Mouse (Mus musculus): ENCODE data around the gene Upk2. TPM values are rescaled to one million over a fixed set of nuclear protein-coding genes. Genes with fewer than 3 reads are reported as not detected.
A peak's percentile ranks its signal among the peaks of the same experiment; 100 is the strongest.

Gene Upk2
- polyA plus RNA-seq, 1 experiment from 2014 or later, result 0.14 TPM

GRCm38 (mm10) chr9:44485105-44485515, 30.3 kb upstream of the Upk2 start:
- Histone ChIP-seq H3K27ac (ENCODE audit: low read depth, low read length) (no peak overlapping the region), H3K9me3 (replicated peaks; ENCODE audit: control insufficient read depth, low read length) (no peaks in the 10 kb centered on the region), H3K4me2 (peak overlapping the region; percentile 84), H3K9ac (ENCODE audit: low read depth, low read length) (0 out of 2 replicates have a peak overlapping the region, but pooled peaks have one; percentile 1), H3K4me1 (ENCODE audit: control insufficient read depth, insufficient read depth, low read length) (peaks cover 63% of the 10 kb centered on the region), H3K4me3 (ENCODE audit: low read depth, low read length) (peak overlapping the region; percentile 79), H3K27me3 (ENCODE audit: control insufficient read depth, insufficient read depth, low read length) (no peaks in the 10 kb centered on the region), H3K36me3 (ENCODE audit: control insufficient read depth, insufficient read depth, low read length) (no peaks in the 10 kb centered on the region)
- ATAC-seq (replicated peaks; ENCODE audit: insufficient number of reproducible peaks, low FRiP score, low TSS enrichment), result no peak
- WGBS (ENCODE audit: insufficient replicate concordance), result 24% methylated on average over 6 of the region's 6 CpGs

DNA sequence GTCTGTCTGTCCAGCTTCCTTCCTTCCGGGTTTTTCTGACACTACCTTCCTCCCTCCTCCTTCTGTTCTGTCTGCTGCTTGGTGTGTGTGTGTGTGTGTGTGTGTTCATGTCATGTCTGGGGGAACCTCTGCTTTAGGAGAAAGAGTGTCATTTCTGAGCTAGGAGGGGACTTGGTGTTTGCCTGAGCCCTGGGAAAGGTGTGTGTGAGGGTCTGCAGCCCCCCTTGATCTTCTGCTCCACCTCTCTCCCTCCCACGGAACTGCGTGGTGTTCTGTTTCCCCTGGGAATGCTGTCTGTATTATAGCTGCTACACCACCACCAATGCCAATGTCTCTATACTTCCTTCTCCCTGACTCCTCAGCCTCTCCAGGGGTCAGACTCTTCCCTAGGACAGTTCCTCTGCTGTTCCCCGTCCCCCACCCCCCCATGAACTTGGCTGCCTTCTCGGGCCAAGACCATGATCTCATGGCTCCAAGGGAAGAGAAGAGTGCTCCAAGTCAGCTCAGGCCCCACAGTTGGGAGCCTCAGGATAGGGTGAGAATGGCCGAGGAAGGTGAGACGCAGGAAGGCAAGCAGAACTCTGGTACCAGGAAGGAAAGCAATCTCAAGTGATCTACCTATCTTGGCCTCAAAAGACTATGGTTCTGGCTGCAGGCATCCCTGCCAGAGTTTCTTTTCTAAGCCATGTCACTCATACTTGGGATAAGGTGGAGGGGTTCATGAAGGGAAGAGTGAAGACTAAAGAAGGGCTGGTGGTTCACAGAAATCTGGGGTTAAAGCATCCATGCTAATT, 29.7 kb upstream of the Upk2 start:
- H3K9ac ChIP-seq (ENCODE audit: low read depth, low read length), result peak overlapping the region; percentile 86
- no peaks in the 10 kb centered on the region for H3K9me3 ChIP-seq (replicated peaks; ENCODE audit: control insufficient read depth, low read length)
- no peaks in the 10 kb centered on the region for H3K36me3 ChIP-seq (ENCODE audit: control insufficient read depth, insufficient read depth, low read length)
- H3K4me3 ChIP-seq (ENCODE audit: low read depth, low read length), result peak overlapping the region; percentile 79
- whole genome bisulfite sequencing (ENCODE audit: insufficient replicate concordance), result 27% methylated on average over 7 of the region's 7 CpGs
- H3K27ac ChIP-seq (ENCODE audit: low read depth, low read length), result peak overlapping the region; percentile 36
- peak overlapping the region; percentile 84 for H3K4me2 ChIP-seq
- no peak for ATAC-seq (replicated peaks; ENCODE audit: insufficient number of reproducible peaks, low FRiP score, low TSS enrichment)
- H3K4me1 ChIP-seq (ENCODE audit: control insufficient read depth, insufficient read depth, low read length), result peaks cover 61% of the 10 kb centered on the region
- no peaks in the 10 kb centered on the region for H3K27me3 ChIP-seq (ENCODE audit: control insufficient read depth, insufficient read depth, low read length)

DNA sequence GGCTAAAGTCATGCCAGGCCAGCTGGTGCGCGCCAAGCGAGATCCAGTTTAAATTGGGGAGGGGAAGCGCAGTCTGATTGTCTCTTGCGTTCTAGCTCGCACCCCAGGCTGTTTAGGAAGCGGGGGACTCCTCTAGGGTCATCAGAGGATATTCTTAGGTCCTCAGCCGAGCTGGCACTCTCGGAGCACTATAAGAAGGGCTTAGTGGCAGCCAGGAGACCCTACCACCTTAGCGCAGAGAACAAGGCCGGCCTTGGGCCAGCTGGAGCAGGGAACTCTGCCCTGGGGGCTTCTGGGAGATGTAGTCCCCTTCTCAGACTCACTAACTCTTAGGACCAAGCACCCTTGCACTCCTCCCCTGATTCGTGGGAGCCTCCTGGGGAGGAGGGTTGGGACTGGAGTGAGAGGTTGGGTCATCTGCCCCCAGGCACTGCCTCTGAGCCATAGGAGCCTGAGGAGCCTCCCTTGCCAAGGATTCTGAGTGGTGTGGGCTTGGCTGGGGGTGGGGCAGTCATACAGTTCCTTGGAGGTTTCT, 28.8 kb upstream of the Upk2 start:
- no peaks in the 10 kb centered on the region for H3K36me3 ChIP-seq (ENCODE audit: control insufficient read depth, insufficient read depth, low read length)
- peak overlapping the region; percentile 84 for H3K4me2 ChIP-seq
- ATAC-seq (replicated peaks; ENCODE audit: insufficient number of reproducible peaks, low FRiP score, low TSS enrichment), result no peak
- no peaks in the 10 kb centered on the region for H3K27me3 ChIP-seq (ENCODE audit: control insufficient read depth, insufficient read depth, low read length)
- peak overlapping the region; percentile 86 for H3K9ac ChIP-seq (ENCODE audit: low read depth, low read length)
- no peaks in the 10 kb centered on the region for H3K9me3 ChIP-seq (replicated peaks; ENCODE audit: control insufficient read depth, low read length)
- peaks cover 52% of the 10 kb centered on the region for H3K4me1 ChIP-seq (ENCODE audit: control insufficient read depth, insufficient read depth, low read length)
- peak overlapping the region; percentile 91 for H3K27ac ChIP-seq (ENCODE audit: low read depth, low read length)
- under 1% methylated on average over 12 of the region's 12 CpGs for WGBS (ENCODE audit: insufficient replicate concordance)
- H3K4me3 ChIP-seq (ENCODE audit: low read depth, low read length), result peak overlapping the region; percentile 79

- peak overlapping the region; percentile 91 for H3K27ac ChIP-seq (ENCODE audit: low read depth, low read length)
- no peaks in the 10 kb centered on the region for H3K27me3 ChIP-seq (ENCODE audit: control insufficient read depth, insufficient read depth, low read length)
- peak overlapping the region; percentile 84 for H3K4me2 ChIP-seq
- no peaks in the 10 kb centered on the region for H3K9me3 ChIP-seq (replicated peaks; ENCODE audit: control insufficient read depth, low read length)
- H3K9ac ChIP-seq (ENCODE audit: low read depth, low read length), result peak overlapping the region; percentile 86
- H3K4me3 ChIP-seq (ENCODE audit: low read depth, low read length), result peak overlapping the region; percentile 79
- WGBS (ENCODE audit: insufficient replicate concordance), result 0% methylated on average over 38 of the region's 39 CpGs
- H3K4me1 ChIP-seq (ENCODE audit: control insufficient read depth, insufficient read depth, low read length), result peaks cover 47% of the 10 kb centered on the region
- H3K36me3 ChIP-seq (ENCODE audit: control insufficient read depth, insufficient read depth, low read length), result no peaks in the 10 kb centered on the region
- ATAC-seq (replicated peaks; ENCODE audit: insufficient number of reproducible peaks, low FRiP score, low TSS enrichment), result no peak
These were observed 28.3 kb upstream of the Upk2 start for GRCm38 (mm10) chr9:44483041-44483509.

DNA sequence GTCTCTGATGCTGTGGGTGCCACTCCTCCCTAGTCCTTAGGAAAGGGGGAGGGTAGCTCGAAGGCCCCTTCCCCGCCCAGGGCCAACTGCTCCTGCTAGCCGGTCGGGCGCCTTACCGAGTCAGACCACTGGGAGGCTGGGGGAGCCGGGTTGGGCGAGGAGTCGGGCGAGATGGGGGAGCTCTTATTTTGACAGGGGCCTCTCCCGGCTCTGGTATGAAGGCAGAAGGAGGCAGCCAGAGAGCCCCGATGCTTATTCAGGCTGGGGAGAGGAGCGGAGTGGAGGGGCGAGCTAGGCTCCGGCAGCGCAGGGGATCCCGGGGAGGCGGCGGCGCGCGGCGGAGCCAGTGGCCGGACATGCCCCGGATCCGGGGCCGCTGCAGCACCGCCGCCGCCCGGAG, 27.8 kb upstream of the Upk2 start, which contains the start of gene Bcl9l:
Bcl9l (plus strand) TSS at position 274 of the 400 bp plus-strand sequence.
- Histone ChIP-seq H3K4me1 (ENCODE audit: control insufficient read depth, insufficient read depth, low read length) (peaks cover 42% of the 10 kb centered on the region), H3K27me3 (ENCODE audit: control insufficient read depth, insufficient read depth, low read length) (no peaks in the 10 kb centered on the region), H3K36me3 (ENCODE audit: control insufficient read depth, insufficient read depth, low read length) (no peaks in the 10 kb centered on the region), H3K4me3 (ENCODE audit: low read depth, low read length) (peak within 1 kb of the TSS; percentile 79), H3K9ac (ENCODE audit: low read depth, low read length) (peak within 1 kb of the TSS; percentile 86), H3K9me3 (replicated peaks; ENCODE audit: control insufficient read depth, low read length) (no peaks in the 10 kb centered on the region), H3K27ac (ENCODE audit: low read depth, low read length) (peak within 1 kb of the TSS; percentile 91), H3K4me2 (peak within 1 kb of the TSS; percentile 84)
- WGBS (ENCODE audit: insufficient replicate concordance), result under 1% methylated on average over 26 of the region's 31 CpGs
- peak; percentile 18; the same call in 1 of the 2 replicates for ATAC-seq (replicated peaks; ENCODE audit: insufficient number of reproducible peaks, low FRiP score, low TSS enrichment)

DNA sequence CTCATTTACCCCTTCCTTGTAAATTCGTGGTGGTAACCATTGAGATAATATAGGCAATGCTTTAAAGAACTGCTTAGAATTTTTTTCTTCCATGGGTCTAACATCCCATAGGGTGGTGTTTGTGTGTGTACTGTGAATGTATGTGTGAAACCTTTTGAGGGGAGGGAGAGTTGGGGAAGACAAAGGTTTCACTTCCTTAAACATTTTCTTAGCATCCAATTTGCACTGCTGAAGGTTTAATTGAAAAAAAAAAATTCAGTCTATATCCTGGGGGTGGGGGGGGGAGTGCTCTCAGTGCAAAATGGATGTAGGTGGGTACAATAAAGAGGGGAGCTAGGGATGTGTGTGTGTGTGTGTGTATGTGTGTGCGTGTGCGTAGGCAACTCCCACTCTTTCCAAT, 27.3 kb upstream of the Upk2 start:
- Histone ChIP-seq H3K36me3 (ENCODE audit: control insufficient read depth, insufficient read depth, low read length) (no peaks in the 10 kb centered on the region), H3K9ac (ENCODE audit: low read depth, low read length) (no peak overlapping the region), H3K4me2 (peak overlapping the region; percentile 84), H3K9me3 (replicated peaks; ENCODE audit: control insufficient read depth, low read length) (no peaks in the 10 kb centered on the region), H3K27ac (ENCODE audit: low read depth, low read length) (peak overlapping the region; percentile 91; the same call in 1 of the 2 replicates), H3K27me3 (ENCODE audit: control insufficient read depth, insufficient read depth, low read length) (no peaks in the 10 kb centered on the region), H3K4me1 (ENCODE audit: control insufficient read depth, insufficient read depth, low read length) (peaks cover 42% of the 10 kb centered on the region), H3K4me3 (ENCODE audit: low read depth, low read length) (peak overlapping the region; percentile 79; the same call in 1 of the 2 replicates)
- ATAC-seq (replicated peaks; ENCODE audit: insufficient number of reproducible peaks, low FRiP score, low TSS enrichment), result no peak
- 10% methylated on average over 3 of the region's 3 CpGs for WGBS (ENCODE audit: insufficient replicate concordance)

DNA sequence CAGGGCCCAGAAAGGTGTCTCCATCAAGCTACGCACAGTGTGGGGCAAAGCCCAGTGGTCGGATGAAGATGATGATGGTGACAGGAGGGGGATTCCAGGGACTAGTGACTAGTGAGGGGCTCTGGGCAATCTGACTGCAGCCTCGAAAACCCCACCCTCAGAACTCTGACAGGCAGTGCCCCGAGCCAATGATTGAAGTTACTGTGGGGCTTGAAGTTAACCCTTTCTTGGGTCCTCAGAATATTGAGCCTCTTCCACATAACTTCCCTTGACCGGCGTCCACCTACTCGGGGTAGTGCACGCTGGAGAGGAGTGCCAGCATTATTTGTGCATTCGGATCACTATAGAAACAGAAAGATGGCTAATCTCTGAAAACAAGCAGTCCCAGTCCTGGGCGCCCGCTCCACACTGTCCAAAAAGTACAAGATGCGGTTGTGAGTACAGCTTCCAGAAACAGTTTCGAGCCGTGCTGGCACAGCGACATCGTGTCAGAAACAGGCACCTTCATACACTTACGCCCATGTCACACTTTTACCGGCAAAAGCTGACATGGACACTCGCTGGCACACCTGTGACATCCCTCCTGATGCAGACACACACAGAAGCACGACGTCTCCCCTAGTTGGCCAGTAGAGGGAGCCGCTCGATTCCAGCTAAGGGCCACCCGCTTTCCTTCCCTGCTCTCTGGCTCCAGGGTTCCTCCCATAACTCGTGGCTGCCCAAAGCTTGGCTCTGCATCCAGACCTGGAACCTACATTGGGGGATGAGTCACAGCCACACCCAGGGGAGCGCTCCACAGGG, 25.1 kb upstream of the Upk2 start:
- H3K9ac ChIP-seq (ENCODE audit: low read depth, low read length), result peak overlapping the region; percentile 78
- ATAC-seq (replicated peaks; ENCODE audit: insufficient number of reproducible peaks, low FRiP score, low TSS enrichment), result peak; percentile 58
- H3K4me3 ChIP-seq (ENCODE audit: low read depth, low read length), result peak overlapping the region; percentile 75
- no peaks in the 10 kb centered on the region for H3K27me3 ChIP-seq (ENCODE audit: control insufficient read depth, insufficient read depth, low read length)
- H3K9me3 ChIP-seq (replicated peaks; ENCODE audit: control insufficient read depth, low read length), result no peaks in the 10 kb centered on the region
- under 1% methylated on average over 26 of the region's 26 CpGs for WGBS (ENCODE audit: insufficient replicate concordance)
- H3K4me2 ChIP-seq, result peak overlapping the region; percentile 83
- H3K36me3 ChIP-seq (ENCODE audit: control insufficient read depth, insufficient read depth, low read length), result no peaks in the 10 kb centered on the region
- peaks cover 19% of the 10 kb centered on the region for H3K4me1 ChIP-seq (ENCODE audit: control insufficient read depth, insufficient read depth, low read length)
- peak overlapping the region; percentile 92 for H3K27ac ChIP-seq (ENCODE audit: low read depth, low read length)

GRCm38 (mm10) chr9:44478959-44479605, 24.3 kb upstream of the Upk2 start:
- Histone ChIP-seq H3K27ac (ENCODE audit: low read depth, low read length) (peak overlapping the region; percentile 92), H3K27me3 (ENCODE audit: control insufficient read depth, insufficient read depth, low read length) (no peaks in the 10 kb centered on the region), H3K36me3 (ENCODE audit: control insufficient read depth, insufficient read depth, low read length) (no peaks in the 10 kb centered on the region), H3K4me2 (peak overlapping the region; percentile 83), H3K4me3 (ENCODE audit: low read depth, low read length) (peak overlapping the region; percentile 75), H3K4me1 (ENCODE audit: control insufficient read depth, insufficient read depth, low read length) (peaks cover 14% of the 10 kb centered on the region), H3K9ac (ENCODE audit: low read depth, low read length) (peak overlapping the region; percentile 78), H3K9me3 (replicated peaks; ENCODE audit: control insufficient read depth, low read length) (no peaks in the 10 kb centered on the region)
- peak; percentile 59 for ATAC-seq (replicated peaks; ENCODE audit: insufficient number of reproducible peaks, low FRiP score, low TSS enrichment)
- WGBS (ENCODE audit: insufficient replicate concordance), result under 1% methylated on average over 29 of the region's 29 CpGs
